Mouse (Mus musculus): ENCODE results near the gene Fgfr2.

The Fgfr2 gene

GRCm38 (mm10) chr7:130766411-130767170 lies 2356.6 kb downstream of the Fgfr2 start:
- in situ Hi-C loops (cut with MboI, MseI) = no loop called here

- in situ Hi-C loops (cut with MboI, MseI) = no loop called here
Measured at GRCm38 (mm10) chr7:130764160-130764559, 2359.0 kb downstream of the Fgfr2 start.

DNA sequence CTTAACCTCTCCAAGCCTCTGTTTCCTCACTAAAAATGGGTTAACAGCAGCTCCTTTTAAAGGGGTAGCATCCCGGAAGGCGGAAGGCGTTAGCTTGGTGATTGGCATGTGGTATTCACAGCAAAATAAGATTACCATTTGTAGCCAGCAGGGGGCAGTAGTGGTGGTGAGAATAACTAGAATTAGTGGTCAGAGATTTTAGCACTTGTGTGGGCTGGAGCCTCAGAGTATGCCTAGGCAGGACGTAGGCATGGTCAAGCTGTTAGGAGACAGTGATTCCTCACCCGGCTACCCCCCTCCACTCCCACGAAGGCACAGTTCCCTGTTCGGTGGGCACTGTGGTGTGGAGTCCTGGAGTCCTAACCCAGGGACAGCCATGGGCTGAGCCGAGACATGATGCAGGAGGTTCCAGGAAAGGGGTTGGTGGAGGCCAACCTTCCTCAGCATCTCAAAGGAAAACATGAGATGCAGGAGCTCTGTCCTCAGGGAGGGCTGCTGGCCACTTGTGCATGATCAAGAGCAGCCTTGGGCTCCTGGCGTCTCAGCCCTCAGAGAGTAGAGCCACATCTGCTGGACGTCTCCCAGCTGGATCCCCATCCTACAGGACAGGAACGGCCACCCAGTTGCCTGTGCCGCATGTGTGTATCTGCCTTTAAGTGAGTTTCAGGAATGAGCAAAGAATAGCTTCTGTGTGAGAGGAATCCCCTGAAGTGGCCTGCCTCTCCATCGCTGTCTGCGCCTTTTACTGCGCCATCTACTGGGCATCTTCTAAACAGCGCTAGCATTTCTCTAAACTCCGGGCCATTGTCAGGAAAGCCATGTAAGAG lies 2360.9 kb downstream of the Fgfr2 start:
- in situ Hi-C loops (cut with MboI, MseI) = no loop called here

GRCm38 (mm10) chr7:130757326-130757865 lies 2365.8 kb downstream of the Fgfr2 start:
- in situ Hi-C loops (cut with MboI, MseI) = no loop called here

DNA sequence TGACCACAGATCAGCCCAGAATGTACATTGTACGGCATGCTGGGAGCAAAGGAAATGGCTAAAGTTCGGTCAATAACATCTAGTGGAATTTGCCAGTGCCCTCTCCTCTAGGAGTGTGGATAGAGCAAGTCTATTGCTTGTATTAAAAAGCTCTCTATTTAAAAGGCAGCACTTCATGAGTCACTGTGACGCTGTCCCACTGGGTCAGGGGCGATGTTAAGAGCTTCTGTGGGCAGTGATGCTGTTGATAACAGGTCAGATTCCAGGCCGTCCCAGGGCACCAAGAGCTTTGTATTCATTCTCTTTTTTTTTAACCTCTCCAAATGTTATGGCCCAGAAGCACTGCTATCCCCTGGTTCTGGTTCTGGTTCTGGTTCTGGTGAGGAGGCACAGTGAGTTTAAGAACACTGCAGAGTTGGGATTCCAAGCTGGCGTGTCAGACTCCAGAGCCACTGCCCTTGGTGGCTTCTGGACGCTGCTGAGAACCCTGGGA lies 2366.8 kb downstream of the Fgfr2 start:
- in situ Hi-C loops (cut with MboI, MseI) = no loop called here

GRCm38 (mm10) chr7:130754790-130755189 lies 2368.4 kb downstream of the Fgfr2 start:
- in situ Hi-C loops (cut with MboI, MseI) = loop anchor here in 1 of 2 experiments (5.0 kb wide), 1 partner anchor 57 kb away; no protein-coding TSS in a partner anchor

DNA sequence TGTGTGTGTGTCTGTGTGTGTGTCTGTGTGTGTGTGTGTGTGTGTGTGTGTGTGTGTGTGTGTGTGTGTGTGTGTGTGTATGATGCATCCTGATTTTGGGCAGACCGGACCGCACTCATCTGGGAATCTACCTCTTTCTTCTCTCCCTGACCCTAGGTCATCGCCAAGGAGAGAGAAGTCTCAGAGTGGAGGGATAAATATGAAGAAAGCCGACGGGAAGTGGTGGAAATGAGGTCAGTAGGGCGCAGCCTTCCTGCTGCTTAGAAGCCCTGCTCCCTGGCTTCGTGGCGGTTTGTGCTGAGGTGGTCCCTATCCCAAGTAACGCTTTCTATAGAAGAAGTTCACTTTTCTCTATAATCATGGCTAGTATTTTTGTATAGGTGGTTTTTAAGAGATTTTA lies 2371.5 kb downstream of the Fgfr2 start:
- in situ Hi-C loops (cut with MboI, MseI) = loop anchor here in 1 of 2 experiments (5.0 kb wide), 1 partner anchor 54 kb away; no protein-coding TSS in a partner anchor

DNA sequence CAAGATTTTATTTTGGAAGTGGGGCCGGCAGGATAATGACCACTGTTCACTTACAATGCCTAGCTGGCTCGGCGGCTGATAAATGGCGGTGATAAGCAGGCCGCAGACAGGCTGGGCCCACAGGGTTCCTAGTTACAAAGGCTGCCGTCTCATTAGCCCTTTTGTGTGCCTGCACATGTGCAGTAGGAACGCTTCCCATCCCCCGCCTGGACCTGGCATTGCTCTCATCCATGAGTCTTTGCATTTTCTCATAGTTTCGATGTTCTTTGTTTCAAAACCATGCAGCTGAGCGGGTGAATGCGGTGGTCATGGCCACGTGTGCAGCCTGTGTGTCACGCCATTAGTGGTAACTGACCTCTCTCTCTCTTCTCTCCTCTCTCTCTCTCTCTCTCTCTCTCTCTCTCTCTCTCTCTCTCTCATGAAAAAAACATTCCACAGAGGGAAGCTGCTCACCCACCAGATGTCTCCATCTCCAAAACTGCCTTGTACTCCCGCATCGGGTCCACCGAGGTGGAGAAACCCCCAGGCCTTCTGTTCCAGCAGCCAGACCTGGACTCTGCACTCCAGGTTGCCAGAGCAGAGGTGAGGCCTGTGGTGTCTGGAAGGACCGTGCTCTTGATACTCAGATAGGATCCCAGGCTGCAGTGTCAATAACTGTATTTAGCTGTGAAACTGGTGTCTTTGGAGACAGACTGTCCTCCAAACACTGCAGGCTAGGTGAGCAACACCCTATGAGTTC lies 2372.2 kb downstream of the Fgfr2 start:
- in situ Hi-C loops (cut with MboI, MseI) = loop anchor here in 1 of 2 experiments (5.0 kb wide), 1 partner anchor 54 kb away; no protein-coding TSS in a partner anchor

GRCm38 (mm10) chr7:130749165-130749564 lies 2374.0 kb downstream of the Fgfr2 start:
- in situ Hi-C loops (cut with MboI, MseI) = no loop called here

DNA sequence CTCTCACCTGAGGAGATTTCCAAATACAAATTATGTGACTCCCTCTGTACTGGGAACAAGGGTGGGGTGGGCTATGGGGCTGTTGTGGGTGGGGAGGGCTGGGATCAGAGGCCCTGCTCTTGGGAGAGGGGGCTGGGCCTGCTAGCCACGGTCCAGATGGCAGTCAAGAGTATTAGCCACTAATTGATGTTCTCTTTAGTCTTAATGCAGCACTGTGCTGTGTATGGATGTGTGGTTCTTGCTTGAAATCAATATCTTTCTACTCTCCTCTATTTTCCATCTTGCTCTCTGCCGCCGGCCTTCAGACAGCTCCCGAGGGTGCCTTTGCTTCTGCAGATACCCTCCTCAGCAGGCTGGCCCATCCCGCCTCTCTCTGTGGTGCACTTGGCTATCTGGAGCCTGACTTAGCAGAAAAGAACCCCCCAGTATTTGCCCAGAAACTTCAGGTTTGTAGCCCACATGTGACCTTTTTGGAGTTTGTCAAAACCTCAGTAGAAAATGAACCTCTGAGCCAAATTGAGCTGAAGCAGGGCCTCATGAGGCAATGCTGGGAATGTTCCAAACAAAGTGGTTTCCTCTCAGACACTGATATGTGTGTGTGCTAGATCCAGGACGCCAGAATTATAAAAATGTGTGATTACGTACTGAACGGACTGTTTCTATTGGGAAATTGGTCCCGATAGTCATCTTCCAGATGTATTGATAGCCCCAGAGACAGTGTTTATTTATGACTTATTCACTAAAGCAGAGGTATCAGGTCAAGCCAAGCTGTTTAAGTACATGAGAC lies 2379.7 kb downstream of the Fgfr2 start:
- in situ Hi-C loops (cut with MboI, MseI) = no loop called here

GRCm38 (mm10) chr7:130741099-130741498 lies 2382.1 kb downstream of the Fgfr2 start:
- in situ Hi-C loops (cut with MboI, MseI) = no loop called here

DNA sequence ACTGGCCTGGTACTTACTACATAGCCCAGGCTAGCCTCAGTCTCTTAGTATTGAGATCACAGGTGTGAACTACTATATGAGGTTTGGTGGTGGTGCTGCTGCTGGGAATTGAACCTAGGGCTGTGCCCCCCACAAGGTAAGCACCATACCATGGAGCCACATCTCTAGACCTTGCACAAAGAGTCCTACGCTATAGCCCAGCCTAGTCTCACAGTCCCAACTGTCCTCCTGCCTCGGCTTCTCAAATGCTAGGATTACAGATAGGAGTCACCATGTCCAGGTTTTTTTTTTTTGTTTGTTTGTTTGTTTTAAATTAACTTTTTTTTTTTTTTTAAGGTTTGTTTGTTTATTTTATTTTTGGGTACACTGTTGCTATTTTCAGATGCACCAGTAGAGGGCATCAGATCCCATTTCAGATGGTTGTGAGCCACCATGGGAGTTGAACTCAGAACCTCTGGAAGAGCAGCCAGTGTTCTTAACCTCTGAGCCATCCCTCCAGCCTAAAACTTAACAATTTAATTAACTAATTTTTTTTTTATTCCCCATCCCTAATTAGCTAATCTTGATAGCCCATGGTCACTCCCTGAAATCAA lies 2388.9 kb downstream of the Fgfr2 start:
- in situ Hi-C loops (cut with MboI, MseI) = no loop called here

GRCm38 (mm10) chr7:130733423-130733822 lies 2389.7 kb downstream of the Fgfr2 start:
- in situ Hi-C loops (cut with MboI, MseI) = no loop called here

- in situ Hi-C loops (cut with MboI, MseI) = no loop called here
Measured at GRCm38 (mm10) chr7:130732908-130733307, 2390.2 kb downstream of the Fgfr2 start.

GRCm38 (mm10) chr7:130731792-130732191 lies 2391.4 kb downstream of the Fgfr2 start:
- in situ Hi-C loops (cut with MboI, MseI) = no loop called here

DNA sequence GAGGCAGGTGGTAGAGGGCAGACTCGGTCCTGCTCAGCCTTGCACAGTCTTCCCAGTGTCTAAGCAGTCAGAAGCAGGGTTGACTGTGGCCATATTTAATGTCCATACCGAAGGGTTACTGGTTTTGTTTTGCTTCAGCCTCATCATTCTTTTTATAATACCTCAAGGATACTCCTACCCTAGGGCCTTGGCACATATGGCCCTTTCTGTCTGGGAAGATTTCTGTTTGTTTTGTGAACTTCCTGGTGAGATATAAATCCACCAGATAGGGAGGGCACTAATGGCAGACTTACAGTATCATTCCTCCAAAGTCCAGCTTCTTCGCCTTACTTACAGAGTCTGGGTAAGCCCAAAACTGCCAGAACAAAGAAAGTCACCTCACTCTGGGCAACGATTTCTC lies 2395.6 kb downstream of the Fgfr2 start:
- in situ Hi-C loops (cut with MboI, MseI) = no loop called here

- in situ Hi-C loops (cut with MboI, MseI) = no loop called here
Measured at GRCm38 (mm10) chr7:130726724-130727422, 2396.3 kb downstream of the Fgfr2 start.

DNA sequence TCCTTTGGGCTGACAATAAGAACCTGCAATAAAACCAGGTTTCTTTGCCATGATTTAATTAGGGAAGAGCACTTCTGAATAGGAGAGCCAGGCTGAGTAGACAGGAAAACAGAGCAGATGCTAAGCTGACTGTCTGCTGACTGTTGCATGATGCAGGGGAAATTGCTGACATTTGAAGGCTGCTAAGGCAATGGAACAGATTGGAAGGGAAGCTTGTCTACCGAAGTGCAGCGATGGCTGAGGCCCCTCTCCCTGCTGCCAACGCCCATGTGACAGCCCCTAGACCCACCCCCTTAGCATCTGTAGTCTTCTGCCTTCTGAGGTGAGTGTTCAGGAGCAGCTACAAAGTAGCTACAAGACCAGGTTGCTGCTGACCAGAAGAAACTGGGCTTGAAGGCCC lies 2397.0 kb downstream of the Fgfr2 start:
- in situ Hi-C loops (cut with MboI, MseI) = no loop called here

DNA sequence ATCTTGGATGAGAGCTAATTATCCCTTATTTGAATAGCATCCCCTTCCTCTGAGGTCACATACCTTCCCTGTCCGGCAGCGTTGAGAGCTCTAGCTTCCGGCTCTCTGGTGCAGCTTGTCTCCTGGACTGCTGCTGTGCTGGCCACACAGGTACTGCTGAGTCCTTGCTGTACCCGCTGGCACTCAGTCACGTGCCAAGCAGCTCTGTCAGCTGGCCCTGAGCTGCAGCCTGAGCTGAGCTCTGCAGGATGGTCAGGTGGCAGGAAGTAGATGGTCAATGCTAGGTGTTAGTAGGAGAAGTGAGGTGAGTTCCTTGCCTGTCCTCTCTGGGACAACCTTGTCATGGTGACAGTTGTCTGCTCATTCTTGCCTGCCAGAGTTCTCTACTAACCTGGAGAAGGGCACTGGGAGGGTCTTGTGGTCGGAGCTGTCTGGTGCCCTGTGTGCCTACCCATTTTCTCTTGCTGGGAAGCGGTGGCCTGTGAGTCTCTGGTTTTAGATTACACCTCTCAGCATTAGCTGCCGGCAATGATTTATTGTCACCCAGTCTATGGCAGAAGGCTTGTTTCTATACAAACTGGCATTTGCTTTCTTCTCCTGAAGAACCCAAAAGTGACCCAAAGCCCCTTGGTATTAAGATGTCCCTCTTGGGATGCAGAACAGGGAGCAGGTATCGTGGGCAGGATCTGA lies 2402.4 kb downstream of the Fgfr2 start:
- in situ Hi-C loops (cut with MboI, MseI) = no loop called here

All from T-helper 17 cell (primary cell).